Mouse (Mus musculus) adrenal gland, adult 18-20 months (tissue): Measurements from ENCODE around the gene Ndc1. TPM values are rescaled to one million over a fixed set of nuclear protein-coding genes. Genes with fewer than 3 reads are reported as not detected.
"Not testable (repeated sequence)": the region's sequence is repeated elsewhere in the genome, so short reads cannot be mapped to it uniquely, and the experiment has no call there.

Source experiments
- DNase-seq, 2 experiments: peaks; one replicate each; pipeline ENCODE4 v3.0.0; 2021 to 2022; ENCODE audit warnings: low spot score in 2 of 2
- long read RNA-seq, 2 experiments: library from polyadenylated mRNA; stranded (forward); transcript quantifications; one replicate each; pipeline ENCODE4 v2.0.0; 2021
- total RNA-seq, 2 experiments: library from RNA; stranded (reverse); gene quantifications; 1 replicate in 1 of 2; 2 replicates in 1 of 2; pipeline ENCODE4 v1.2.3; 2021

Ndc1 gene
- 10 to 100 TPM; 11.4 to 12.3 TPM for total RNA-seq
- long read RNA-seq, experiment 1, full-length matches to known transcripts, result 3 of 6 reads
- long read RNA-seq, experiment 1, partial matches to known transcripts, result 0 of 6 reads
- long read RNA-seq, experiment 1, other reads (novel, unspliced or antisense), result 3 of 6 reads
- long read RNA-seq, experiment 2, full-length matches to known transcripts, result 1 of 4 reads
- long read RNA-seq, experiment 2, partial matches to known transcripts, result 1 of 4 reads
- long read RNA-seq, experiment 2, other reads (novel, unspliced or antisense), result 2 of 4 reads

GRCm38 (mm10) chr4:107367567-107368314, at the start of gene Ndc1:
Gene Ndc1 (plus strand): TSS chr4:107367784.
- DNase-seq, result peak; percentile 73 to 76

- no peak for DNase-seq
These were observed 48.9 kb upstream of the Ndc1 start for GRCm38 (mm10) chr4:107318646-107319045.

- DNase-seq, result no peak
These were observed 46.5 kb upstream of the Ndc1 start for GRCm38 (mm10) chr4:107321041-107321440.

- DNase-seq, result no peak
These were observed 44.5 kb upstream of the Ndc1 start for GRCm38 (mm10) chr4:107323113-107323512.

- DNase-seq, result no peak
These were observed 39.1 kb upstream of the Ndc1 start for GRCm38 (mm10) chr4:107328530-107328929.

GRCm38 (mm10) chr4:107333514-107333913, 34.1 kb upstream of the Ndc1 start:
- no peak for DNase-seq

- DNase-seq, result no peak
These were observed 31.2 kb upstream of the Ndc1 start for GRCm38 (mm10) chr4:107336356-107336755.

GRCm38 (mm10) chr4:107337455-107337854, 30.1 kb upstream of the Ndc1 start:
- DNase-seq, result no peak

- DNase-seq, result no peak
These were observed 26.2 kb upstream of the Ndc1 start for GRCm38 (mm10) chr4:107341354-107341753.

GRCm38 (mm10) chr4:107344612-107345011, 23.0 kb upstream of the Ndc1 start:
- DNase-seq, result no peak

GRCm38 (mm10) chr4:107347221-107347620, 20.4 kb upstream of the Ndc1 start:
- DNase-seq, result no peak

GRCm38 (mm10) chr4:107348529-107349310, 18.9 kb upstream of the Ndc1 start:
- DNase-seq, result no peak

- DNase-seq, result no peak
These were observed 18.1 kb upstream of the Ndc1 start for GRCm38 (mm10) chr4:107349311-107350008.

- no peak for DNase-seq
These were observed 16.2 kb upstream of the Ndc1 start for GRCm38 (mm10) chr4:107351368-107351767.

GRCm38 (mm10) chr4:107353612-107354011, 14.0 kb upstream of the Ndc1 start:
- DNase-seq, result no peak

- DNase-seq, result no peak
These were observed 13.5 kb upstream of the Ndc1 start for GRCm38 (mm10) chr4:107354126-107354525.

- DNase-seq, result no peak
These were observed 13.0 kb upstream of the Ndc1 start for GRCm38 (mm10) chr4:107354543-107354942.

GRCm38 (mm10) chr4:107357172-107357571, 10.4 kb upstream of the Ndc1 start:
- not testable (repeated sequence) for DNase-seq

GRCm38 (mm10) chr4:107358460-107358859, 9.1 kb upstream of the Ndc1 start:
- no peak for DNase-seq

- DNase-seq, result no peak
These were observed 7.0 kb upstream of the Ndc1 start for GRCm38 (mm10) chr4:107360457-107361145.

GRCm38 (mm10) chr4:107362755-107363154, 4.8 kb upstream of the Ndc1 start:
- no peak for DNase-seq
